Mouse (Mus musculus): Measurements from ENCODE around the gene Prkab2.

DNA sequence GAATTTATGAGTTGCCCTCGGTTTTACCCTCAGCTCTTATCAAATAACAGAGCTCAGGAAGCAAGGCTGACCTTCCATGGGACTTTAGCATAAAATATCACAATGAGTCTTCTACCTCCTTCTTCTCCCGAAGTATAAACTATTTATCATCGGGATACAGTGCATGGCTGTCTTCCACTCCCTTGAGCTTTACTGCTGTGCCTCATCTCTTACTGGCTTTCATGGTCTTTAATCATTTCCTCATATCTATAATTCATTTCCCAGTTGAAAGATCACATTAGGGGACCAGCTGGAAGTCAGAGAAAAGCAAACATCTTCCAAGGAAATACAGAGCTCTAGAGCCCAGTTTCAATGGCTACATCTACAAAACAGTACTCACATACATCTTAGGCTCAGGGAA lies 9.0 kb upstream of the Prkab2 start:
- TF ChIP-seq CTCF (IDR thresholded peaks at IDR 0.05; ENCODE audit: insufficient read depth, low read length) (no peak), POLR2A (IDR thresholded peaks at IDR 0.05; ENCODE audit: borderline replicate concordance, extremely low read depth, low read depth, low read length) (no peak)

All from lung, adult 2 months (tissue).